Mouse (Mus musculus): Measurements from ENCODE around the gene Rap1gap2.

Rap1gap2 gene

DNA sequence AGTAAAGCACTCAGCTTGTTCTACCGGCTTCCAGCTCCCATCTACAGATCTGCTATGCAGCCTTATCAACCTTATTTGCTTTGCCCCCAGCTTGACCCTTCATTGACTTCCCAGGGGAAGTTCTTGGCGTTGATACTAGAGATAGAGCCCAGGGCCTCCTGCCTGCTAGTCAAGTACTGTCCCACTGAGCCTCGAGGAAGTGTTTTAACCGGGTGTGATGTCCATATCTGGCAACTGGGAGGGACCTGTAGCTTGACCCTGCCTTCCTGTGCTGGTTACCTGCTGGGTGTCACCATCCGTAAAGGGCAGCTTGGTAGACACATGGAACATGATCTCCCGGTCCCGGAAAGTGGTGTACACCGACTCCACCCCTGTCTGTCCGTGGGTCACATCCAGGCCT is 196.6 kb downstream of the Rap1gap2 start:
- DNase-seq (ENCODE audit: extremely low spot score, low read depth, low spot score) = no peak

DNA sequence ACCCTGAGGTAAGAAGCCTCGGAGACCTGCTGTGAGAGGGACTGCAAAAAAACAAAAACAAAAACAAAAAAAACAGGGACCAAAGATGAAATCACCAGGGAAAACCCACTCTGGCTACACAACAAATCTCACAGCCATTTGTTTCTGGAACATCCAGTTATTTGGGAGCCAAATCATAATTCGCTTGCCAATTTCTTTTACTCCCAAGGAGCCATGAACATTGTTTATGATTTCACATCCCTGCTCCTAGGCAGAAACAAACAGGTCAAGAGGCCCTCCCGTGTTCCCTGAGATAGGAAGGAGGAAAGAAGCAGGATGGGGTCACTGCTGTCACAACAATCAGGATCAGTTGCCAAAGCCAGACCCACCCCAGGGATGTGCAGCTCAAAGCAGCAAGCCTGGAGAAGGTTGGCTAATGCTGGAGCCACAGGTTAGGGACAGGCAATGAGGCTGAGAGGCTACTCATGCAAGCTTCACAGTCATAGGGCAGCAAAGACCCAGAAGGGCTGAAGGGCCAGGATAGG is 197.2 kb downstream of the Rap1gap2 start:
- no peak for DNase-seq (ENCODE audit: extremely low spot score, low read depth, low spot score)

DNA sequence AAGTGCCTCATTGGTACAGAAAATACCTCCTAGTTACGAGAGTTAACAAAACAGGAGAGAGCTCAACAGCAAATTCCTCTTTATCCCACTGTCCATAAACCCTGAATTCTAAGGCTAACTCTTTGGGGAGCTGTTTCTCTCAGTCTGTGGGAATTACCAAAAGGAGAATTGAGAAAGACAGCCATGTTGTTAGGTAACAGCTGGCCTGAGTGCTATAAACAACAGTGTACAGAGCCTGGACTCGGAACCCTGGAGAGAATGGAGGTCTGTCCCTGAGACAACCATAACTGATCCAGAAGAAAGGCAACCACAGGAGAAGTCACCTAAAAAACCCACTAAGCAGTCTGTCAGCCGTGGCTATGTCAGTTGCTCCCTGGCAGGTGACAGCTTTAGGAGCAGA is 198.3 kb downstream of the Rap1gap2 start:
- no peak for DNase-seq (ENCODE audit: extremely low spot score, low read depth, low spot score)

DNA sequence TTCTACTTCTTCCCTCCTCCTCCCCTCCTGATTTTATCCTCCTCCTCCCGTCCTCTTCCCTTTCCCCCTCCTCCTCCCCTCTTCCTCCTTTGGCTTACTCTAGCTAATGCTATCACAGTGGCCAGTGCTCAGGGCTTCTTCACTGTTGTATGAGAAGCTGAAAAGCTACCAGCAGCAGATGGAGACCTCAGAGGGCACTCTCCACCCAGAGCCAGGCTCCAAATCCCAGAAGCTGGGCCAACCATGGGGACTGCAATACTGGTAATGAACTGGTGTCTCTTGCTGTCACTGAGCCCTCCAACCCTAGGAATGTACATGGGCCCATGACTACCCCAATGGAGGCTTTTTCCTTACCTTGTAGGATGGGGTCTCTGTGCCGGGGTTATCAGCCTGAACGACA is 198.8 kb downstream of the Rap1gap2 start:
- DNase-seq (ENCODE audit: extremely low spot score, low read depth, low spot score) = no peak

DNA sequence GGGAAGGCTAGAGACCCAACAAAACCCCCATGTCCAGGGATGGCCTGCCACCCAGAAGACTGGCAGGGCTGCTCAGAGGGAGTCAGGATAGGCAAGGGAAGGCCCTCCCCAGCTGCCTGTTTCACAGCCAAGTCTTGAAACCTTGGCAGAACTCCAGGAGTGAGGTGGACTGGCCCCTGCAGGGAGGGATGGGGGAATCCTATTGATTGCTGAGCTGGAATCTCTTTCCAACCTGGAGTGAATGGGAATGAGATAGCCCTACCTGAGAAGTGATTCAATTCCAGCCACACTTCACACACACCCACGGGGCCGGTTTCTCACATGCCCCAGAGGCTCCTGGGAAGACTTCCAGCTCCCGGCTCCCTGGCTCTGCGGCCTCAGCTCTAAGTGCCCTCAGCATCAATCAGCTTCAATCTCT is 200.9 kb downstream of the Rap1gap2 start:
- no peak for DNase-seq (ENCODE audit: extremely low spot score, low read depth, low spot score)

DNA sequence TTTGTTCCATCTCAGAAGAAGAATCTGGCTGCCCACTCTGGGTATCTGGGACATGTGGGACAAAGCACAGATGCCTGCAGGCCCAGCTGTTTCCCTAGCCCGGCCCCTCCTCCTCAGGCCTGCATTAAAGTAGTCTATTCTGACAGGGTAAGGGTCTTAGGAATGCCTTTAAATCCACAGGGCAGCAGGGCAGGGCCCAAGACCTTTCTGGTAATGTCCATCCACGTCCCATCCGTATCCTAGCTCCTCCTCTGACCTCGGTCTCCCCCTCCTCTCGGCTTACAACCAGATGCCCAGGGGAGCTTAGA is 201.3 kb downstream of the Rap1gap2 start:
- no peak for DNase-seq (ENCODE audit: extremely low spot score, low read depth, low spot score)

DNA sequence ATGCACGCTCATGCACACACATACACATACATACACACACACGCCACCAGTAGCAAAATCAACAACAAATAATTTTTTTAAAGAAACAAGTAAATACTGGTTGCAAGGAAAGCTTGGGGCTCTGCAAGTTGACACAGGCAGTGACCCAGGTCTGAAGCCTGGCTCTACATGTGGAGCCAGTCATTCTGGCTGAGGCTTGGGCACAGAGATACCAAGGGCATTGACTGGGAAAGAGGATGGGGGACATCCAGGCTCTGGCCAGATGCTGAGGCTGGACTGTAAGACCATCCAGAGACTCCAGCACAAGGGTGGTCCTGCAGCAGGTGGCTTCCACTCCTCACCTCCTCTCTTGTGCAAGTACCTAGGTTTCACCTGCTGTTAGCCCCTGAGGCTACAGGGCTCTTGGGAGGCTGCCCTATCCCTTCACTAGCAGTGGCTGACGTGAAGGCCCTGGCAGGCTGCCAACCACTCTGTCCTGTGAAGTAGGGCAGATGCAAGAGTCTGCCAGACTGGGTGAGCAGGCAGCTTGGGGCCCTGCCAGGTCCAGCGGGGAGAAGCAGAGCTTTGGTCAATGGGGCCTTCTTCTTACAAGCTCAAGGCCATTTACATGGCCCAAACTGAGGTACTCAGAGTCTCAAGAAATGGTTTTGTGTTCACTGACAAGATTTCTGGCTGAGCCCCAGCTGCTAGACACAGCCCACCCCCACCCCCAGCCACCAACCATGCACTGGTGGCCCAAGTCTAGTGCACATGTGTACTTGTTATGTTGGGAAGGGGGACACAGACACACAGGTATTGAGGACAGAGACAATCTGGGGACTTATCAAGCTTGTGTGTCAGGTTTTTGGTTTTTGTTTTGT is 201.9 kb downstream of the Rap1gap2 start:
- DNase-seq (ENCODE audit: extremely low spot score, low read depth, low spot score) = no peak

DNA sequence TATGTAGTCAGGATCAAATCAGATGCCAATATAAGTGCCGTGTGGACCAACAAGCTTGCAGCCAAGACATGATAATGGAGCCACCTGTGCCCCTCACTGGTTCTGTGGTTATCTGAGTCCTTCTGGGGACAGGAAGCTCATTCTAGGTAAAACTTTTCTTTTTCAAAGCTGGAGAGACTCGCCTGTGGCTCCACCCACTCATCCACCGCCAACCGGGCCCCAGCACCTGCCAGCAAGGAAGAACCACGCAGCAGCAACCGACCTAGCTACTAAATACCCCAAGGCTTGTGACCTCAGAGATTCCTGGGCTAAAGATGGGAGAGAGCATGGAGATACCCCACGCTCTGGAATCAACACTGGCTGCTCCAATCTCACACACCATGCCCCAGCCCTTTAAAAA is 205.5 kb downstream of the Rap1gap2 start:
- DNase-seq (ENCODE audit: extremely low spot score, low read depth, low spot score) = no peak

DNA sequence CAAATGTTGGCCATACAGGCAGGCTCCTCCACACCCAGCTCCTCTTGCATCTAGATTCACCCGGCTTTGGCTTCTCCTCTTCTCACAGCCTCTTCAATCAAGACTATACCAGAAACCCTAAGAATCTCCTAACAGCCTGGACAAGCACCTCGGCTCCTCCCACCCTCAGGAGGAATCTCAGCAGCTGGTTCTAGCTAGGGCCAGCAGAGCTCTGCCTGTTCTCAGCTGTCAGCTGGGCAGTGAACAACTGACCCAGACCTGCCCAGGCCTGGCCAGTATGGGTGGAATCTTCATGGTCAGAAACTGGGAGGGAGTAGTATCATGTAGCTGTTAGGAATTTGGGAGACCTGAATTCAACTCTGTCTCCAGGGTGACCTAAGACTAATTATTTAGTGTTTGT is 206.5 kb downstream of the Rap1gap2 start:
- DNase-seq (ENCODE audit: extremely low spot score, low read depth, low spot score) = no peak

DNA sequence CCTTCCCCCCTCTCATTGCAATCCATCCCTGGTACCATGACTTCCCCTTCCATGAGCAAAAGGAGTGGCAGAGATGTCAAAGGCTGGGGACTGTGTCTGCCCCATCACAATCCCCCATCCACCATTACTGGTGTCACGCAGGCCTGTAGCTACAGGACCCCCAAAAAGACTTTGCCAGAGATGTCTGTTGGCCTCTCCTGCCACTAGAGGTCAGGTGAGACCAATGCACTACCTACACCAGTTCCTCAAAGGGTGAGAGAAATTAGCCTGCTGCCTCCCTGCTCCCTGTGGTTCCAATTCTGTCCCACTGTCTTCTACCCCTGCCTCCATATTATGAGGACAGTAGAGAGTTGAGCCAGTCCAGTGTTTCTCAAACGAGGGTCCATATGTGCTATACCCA is 208.6 kb downstream of the Rap1gap2 start:
- DNase-seq (ENCODE audit: extremely low spot score, low read depth, low spot score) = no peak

DNA sequence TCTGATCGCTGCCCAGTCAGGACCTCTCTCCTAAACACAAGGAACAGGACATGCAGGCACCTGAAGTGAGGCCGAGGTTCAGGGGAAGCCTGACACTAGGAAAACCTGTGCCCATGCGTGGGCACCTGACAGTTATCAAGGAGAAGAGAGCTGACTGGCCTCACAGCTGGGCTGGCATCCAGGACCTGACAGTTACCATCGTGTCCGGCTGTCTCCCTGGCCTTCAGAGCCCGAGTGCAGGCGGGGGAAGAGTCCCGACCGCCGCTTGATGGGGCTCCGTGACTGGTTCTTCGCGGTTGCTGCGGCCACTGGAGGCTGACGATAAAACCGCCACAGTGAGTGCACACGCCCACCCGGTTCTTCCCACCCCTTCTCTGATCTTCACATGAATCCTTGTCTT is 215.1 kb downstream of the Rap1gap2 start:
- no peak for DNase-seq (ENCODE audit: extremely low spot score, low read depth, low spot score)

DNA sequence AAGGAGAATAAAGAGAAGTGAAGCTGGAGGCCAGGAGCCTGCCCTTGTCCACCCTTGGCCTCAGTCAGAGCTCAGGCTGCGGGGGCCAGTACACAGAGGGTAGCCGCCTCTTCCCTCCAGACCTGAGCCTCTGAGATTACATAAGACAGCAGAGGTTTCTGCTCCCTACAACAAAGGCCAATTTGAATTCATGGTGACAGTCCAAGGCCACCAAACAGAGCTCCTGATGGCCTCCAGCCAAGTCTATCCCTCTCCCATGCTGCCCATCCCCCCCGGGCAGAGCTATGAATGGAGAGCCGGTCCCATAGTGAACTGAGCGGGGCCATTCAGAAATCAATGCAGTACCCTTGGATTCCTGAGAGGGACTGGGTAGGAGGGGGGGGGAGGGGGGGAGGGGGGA is 217.2 kb downstream of the Rap1gap2 start:
- no peak for DNase-seq (ENCODE audit: extremely low spot score, low read depth, low spot score)

DNA sequence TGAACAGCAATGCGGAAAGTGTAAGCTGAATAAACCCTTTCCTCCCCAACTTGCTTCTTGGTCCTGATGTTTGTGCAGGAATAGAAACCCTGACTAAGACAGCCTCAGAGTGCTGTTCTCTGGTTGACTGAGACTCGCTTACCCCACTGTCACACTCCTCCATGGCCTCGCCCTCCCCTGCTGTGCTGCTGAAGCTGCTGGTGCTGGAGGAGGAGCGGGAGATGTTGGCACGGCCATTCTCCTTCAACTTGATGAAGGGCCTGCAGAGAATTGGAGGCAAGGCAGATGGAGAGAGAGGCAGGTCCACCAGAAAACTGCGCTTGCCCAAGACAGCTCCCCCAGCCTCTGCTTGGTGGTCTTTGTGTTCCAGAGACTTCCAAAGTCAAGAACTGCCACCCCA is 217.8 kb downstream of the Rap1gap2 start:
- no peak for DNase-seq (ENCODE audit: extremely low spot score, low read depth, low spot score)

DNA sequence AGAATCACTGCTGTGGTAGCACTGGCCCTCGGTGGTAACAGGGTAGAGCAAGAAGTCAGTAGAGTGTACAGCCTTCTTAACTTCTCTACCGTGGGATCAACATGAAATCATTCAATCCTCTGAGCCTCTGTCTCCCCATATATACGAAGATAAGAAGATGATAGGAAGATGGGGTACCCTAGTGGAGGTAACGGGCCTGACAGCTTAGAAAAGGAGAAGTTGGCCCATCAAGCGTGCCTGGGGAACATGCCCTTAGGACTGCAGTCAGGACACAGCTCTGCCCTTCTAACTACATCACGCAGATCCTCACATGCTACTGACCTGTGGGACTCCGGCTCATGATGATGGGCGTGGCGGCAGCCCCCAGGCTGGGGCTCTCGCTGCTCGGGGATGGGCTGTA is 218.8 kb downstream of the Rap1gap2 start:
- no peak for DNase-seq (ENCODE audit: extremely low spot score, low read depth, low spot score)

DNA sequence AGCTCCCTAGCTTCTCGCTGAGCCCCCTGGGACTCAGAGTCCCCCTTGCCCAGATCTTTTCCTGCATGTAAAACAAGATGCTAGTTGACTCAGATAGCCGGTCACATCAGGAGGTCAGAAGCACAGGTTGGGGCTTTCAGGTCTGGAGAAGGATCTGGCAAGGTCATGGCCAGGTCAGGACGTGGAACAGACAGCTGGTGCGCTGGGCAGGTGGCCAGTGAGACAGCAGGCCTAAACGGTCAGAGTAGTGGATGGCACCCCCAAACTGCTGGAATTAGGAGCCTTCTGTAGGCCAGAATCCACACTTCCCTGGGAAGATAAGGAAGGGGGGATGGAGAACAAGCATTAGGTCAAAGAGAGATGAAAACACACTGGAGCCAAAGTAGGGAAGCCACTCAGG is 223.5 kb downstream of the Rap1gap2 start:
- no peak for DNase-seq (ENCODE audit: extremely low spot score, low read depth, low spot score)

DNA sequence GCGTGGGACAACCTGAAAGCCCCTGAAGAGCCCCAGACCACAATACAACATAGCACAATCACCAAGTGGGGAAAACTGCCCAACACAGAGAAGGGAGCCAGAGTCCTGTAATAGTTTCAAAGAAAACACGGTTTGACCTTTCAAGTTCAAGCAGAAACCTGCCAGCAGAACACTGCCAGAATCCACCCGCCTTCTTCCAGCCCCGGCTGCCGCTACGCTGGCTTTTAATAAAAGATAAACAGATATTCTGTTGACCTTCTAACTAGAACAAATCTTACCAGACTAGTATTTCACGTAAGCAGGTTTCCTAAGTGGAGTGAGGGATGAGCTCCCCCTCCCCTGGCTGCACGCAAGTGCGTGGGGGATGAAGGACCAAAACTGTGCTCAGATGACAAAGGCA is 225.0 kb downstream of the Rap1gap2 start:
- no peak for DNase-seq (ENCODE audit: extremely low spot score, low read depth, low spot score)

DNA sequence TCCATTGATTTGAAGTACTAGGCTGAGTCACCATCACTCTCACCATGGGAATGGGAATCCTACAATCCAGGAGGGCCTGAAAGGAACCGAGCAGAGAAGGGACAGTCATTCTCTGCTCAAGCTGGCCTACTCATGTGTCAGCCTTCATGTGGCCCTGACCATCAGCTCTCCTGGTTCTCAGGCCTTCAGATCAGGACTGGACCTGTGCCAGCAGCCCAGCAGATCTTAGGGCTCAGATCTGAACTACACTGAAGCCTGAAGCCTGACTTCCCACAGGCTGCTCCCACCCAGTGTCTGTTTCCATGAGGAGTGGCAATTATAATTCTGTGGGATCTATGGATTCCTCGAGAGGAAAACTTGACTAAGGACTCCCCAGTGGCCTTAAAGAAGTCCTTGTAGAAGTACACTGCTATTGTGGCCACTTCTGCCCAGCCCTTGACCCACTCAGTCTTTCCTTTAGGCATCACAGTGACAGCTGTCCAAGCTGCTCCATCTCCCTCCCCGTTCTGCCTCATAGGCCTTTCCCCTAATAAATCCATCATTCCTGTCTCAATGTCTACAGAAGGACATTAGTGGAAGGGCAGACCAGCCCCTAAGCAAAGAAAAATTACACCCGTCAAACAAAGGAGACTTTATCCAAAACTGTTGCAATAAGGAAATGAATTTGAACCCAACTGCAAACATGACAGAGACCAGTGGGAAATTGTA is 231.4 kb downstream of the Rap1gap2 start:
- no peak for DNase-seq (ENCODE audit: extremely low spot score, low read depth, low spot score)

DNA sequence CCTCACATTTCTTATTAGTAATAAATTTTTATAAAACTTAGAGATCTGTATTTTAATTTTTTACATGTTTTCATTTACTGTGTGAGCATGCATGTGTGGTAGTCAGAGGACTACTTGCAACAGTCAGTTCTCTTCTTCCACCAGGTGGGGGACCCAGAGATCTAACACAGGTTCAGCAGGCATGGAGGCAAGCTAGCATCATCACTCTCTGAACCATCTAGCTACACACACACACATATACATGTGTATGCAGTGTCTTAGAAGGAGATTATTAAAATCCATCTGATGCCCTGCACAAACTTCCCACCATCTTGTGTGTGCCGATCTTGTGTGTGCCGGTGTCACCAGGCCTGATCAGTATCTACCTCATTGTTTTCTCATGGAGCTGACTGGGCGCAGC is 233.9 kb downstream of the Rap1gap2 start:
- DNase-seq (ENCODE audit: extremely low spot score, low read depth, low spot score) = peak; percentile 20

DNA sequence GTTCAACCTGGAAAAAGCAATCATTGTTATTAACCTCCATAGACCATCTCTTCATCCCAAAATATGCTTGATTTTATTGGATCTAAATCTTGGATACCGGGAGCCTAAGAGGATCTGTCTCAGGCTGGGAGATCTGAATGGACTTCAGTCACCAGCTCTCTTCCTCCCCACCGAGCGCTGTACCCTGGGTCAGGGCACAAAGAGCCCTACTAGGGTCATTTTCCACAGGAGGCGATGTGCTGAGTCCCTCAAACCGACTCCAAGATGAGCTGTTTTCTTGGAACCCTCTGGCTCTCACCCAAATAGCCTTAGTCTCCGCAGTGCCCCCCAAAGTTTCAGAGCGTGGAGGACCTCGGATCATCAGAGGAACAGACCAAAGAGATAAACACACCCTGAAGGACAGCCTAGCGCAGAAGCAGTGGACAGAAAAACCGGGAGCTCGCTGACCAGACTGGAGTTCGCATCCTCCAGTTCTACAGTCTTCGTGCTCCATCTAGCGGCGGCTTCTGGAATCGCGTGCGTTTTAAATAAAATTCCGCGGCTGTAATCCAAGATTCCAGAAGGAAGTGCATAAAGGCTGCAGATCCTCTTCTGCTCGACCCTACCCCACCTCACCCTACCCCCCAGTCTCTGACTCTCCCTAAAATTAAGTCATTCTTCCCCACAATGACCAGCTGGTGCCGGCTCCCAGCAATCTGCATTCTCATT is 239.2 kb downstream of the Rap1gap2 start:
- DNase-seq (ENCODE audit: extremely low spot score, low read depth, low spot score) = peak; percentile 66

DNA sequence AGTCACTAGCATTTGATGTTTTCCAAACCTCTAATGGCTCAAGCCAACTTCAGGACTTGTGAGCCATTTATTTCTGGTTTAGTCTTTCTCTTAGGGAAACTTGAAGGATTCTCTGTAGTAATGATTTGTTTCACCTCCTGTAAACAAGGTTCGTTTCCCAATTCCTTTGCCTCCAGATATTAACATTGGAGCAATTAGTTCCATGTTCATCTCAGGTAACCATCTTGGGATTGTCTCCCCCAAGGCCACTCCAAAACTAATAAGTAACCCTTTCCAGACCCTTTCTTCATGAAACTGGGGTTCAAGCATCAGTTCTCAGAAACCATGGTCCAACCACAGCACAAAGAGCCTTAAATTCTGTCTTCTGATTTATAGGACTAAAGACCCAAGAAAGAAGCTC is 248.9 kb downstream of the Rap1gap2 start, which contains the start of gene Olfr412:
Gene Olfr412 (plus strand): TSS at position 301 of the 400 bp plus-strand sequence.
- no peak for DNase-seq (ENCODE audit: extremely low spot score, low read depth, low spot score)

DNA sequence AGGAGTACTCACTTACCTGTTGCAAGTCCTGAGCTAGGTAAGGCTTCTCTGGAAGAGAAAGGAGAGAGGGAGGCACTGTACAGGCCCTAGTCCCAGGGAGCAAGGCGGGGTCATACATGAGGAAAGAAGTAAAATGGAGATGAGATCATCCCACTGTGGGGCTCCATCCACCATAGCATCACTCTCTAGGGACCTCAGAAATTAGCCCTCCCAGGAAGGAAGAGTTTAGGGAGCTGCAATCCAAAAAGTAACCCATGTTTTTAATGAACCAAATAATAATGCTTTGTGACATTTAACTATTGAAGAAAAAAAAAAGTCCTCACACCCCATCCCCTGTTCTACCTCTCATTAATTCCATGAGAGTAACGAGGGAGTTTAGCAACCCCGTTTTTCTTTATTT is 258.2 kb downstream of the Rap1gap2 start, which contains the start of gene Olfr411:
Gene Olfr411 (minus strand): TSS at position 101 of the 400 bp plus-strand sequence.
- no peak for DNase-seq (ENCODE audit: extremely low spot score, low read depth, low spot score)

DNA sequence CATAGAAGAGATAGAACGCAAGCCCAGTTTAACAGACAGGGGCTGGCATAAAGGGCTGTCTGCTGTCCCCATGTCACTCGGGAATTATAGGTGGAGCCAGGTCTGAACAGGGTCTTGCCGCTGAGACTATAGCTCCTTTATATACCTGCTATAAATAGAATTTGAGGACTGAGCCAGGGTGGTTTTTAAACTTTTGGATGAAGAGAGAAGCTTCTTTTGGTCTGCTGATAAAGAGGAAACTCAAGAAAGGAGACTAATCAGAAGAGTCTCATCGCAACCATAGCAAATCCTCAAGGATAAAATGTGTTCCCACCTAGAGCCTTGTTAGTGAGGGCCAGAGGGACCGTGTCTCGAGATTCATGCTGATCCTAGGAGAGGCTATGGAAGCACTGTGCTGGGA is 272.8 kb downstream of the Rap1gap2 start, which contains the start of gene Olfr410:
Gene Olfr410 (minus strand): TSS at position 101 of the 400 bp plus-strand sequence.
- no peak for DNase-seq (ENCODE audit: extremely low spot score, low read depth, low spot score)
